Mouse (Mus musculus) limb, embryonic 14.5 days (tissue): ENCODE measurements around the gene Cldn34c2. TPM values are rescaled to one million over a fixed set of nuclear protein-coding genes. Genes with fewer than 3 reads are reported as not detected.
"Not testable (repeated sequence)": the region's sequence is repeated elsewhere in the genome, so short reads cannot be mapped to it uniquely, and the experiment has no call there.

Source experiments
- ATAC-seq: fragments of 200-750 bp; cut with Nextera tagmentation; 2 replicates; pipeline ENCODE4 v1.8.0; 2017; ENCODE audit warnings: low read depth, moderate number of reproducible peaks, moderate TSS enrichment; ENCODE audit not compliant: low FRiP score
- DNase-seq: peaks from one replicate; pipeline ENCODE4 v3.0.0-alpha.2; 2015; ENCODE audit warnings: low spot score
- H3K27ac ChIP-seq: fragments of 300-500 bp; sonication (generic); replicated peaks from 2 replicates; pipeline ENCODE4 v1.5.1; 2014; ENCODE audit warnings: low read depth, mild to moderate bottlenecking, low read length, moderate library complexity, mixed read lengths
- H3K27me3 ChIP-seq: fragments of 300-500 bp; sonication (generic); 2 replicates; pipeline ENCODE4 v1.6.1; 2014; ENCODE audit warnings: low read length, mixed read lengths; ENCODE audit not compliant: control insufficient read depth, insufficient read depth
- H3K36me3 ChIP-seq: fragments of 300-500 bp; sonication (generic); 2 replicates; pipeline ENCODE4 v1.6.1; 2014; ENCODE audit warnings: mild to moderate bottlenecking, low read length, moderate library complexity, mixed read lengths; ENCODE audit not compliant: control insufficient read depth, insufficient read depth
- H3K4me1 ChIP-seq: fragments of 300-500 bp; sonication (generic); 2 replicates; pipeline ENCODE4 v1.6.1; 2014; ENCODE audit warnings: antibody characterized with exemption, low read length, mixed read lengths; ENCODE audit not compliant: control insufficient read depth, insufficient read depth
- H3K4me2 ChIP-seq: fragments of 300-500 bp; sonication (generic); replicated peaks from 2 replicates; pipeline ENCODE4 v1.6.1; 2014; ENCODE audit warnings: low read depth, mild to moderate bottlenecking, low read length, moderate library complexity; ENCODE audit not compliant: severe bottlenecking
- H3K4me3 ChIP-seq: fragments of 300-500 bp; sonication (generic); replicated peaks from 2 replicates; pipeline ENCODE4 v1.5.1; 2014; ENCODE audit warnings: low read length
- H3K9ac ChIP-seq: fragments of 300-500 bp; sonication (generic); 2 replicates; pipeline ENCODE4 v1.6.1; 2014; ENCODE audit warnings: mild to moderate bottlenecking, low read depth, low read length, moderate library complexity; ENCODE audit not compliant: severe bottlenecking
- H3K9me3 ChIP-seq: fragments of 300-500 bp; sonication (generic); 2 replicates; pipeline ENCODE4 v1.6.1; 2016; ENCODE audit warnings: low read length; ENCODE audit not compliant: control insufficient read depth
- WGBS: fragments of 180-500 bp; shearing (Covaris S2); extraction: QIAGEN DNeasy Blood & Tissue Kit; methylation state at CpG from one replicate; pipeline ENCODE4 v1.1.7; 2014; 5-methylcytosine and 5-hydroxymethylcytosine counted together
- polyA plus RNA-seq, 2 experiments: library from polyadenylated mRNA; depleted of rRNA in 1 of 2; stranded (reverse) in 1 of 2; unstranded in 1 of 2; fragments of >200 nt; fragmentation: Nextera tagmentation in 1 of 2; extraction: Ambion mirVana in 1 of 2; gene quantifications; 2 replicates each; pipeline versions ENCODE4 v1.2.1 to v1.2.3; 2012 to 2014

Cldn34c2 gene
- polyA plus RNA-seq (2012; rRNA removed) (not detected in 2 replicates), polyA plus RNA-seq (2014; fragmentation: Nextera tagmentation; extraction: Ambion mirVana) (not detected in 2 replicates)

GRCm38 (mm10) chrX:123581400-123581799, at the start of gene Cldn34c2:
Gene Cldn34c2, plus strand, starts transcription at chrX:123581700.
- not testable (repeated sequence) for H3K4me2 ChIP-seq, H3K27me3 ChIP-seq, H3K36me3 ChIP-seq, H3K27ac ChIP-seq, H3K9me3 ChIP-seq, H3K4me1 ChIP-seq, H3K4me3 ChIP-seq, ATAC-seq, DNase-seq, H3K9ac ChIP-seq

- H3K4me2 ChIP-seq, H3K4me1 ChIP-seq, H3K36me3 ChIP-seq, H3K9ac ChIP-seq, H3K4me3 ChIP-seq, DNase-seq, H3K9me3 ChIP-seq, H3K27ac ChIP-seq, H3K27me3 ChIP-seq, ATAC-seq: not testable (repeated sequence)
- 90% methylated on average over 13 of the region's 13 CpGs for WGBS
Measured at GRCm38 (mm10) chrX:123551378-123551777, 30.1 kb upstream of the Cldn34c2 start.

- DNase-seq, H3K9me3 ChIP-seq, H3K27me3 ChIP-seq, H3K4me3 ChIP-seq, H3K4me2 ChIP-seq, H3K9ac ChIP-seq, H3K36me3 ChIP-seq, H3K27ac ChIP-seq, H3K4me1 ChIP-seq, ATAC-seq: not testable (repeated sequence)
- 94% methylated on average over 8 of the region's 12 CpGs for WGBS
Measured at GRCm38 (mm10) chrX:123612158-123612828, 30.8 kb downstream of the Cldn34c2 start.

Other genes starting within 250 kb of the Cldn34c2 start
- not detected in 2 replicates for gene Gm17467, start 123.1 kb downstream of the Cldn34c2 start, polyA plus RNA-seq (2012; rRNA removed)
- gene Gm17467, start 123.1 kb downstream of the Cldn34c2 start, polyA plus RNA-seq (2014; fragmentation: Nextera tagmentation; extraction: Ambion mirVana): not detected in 2 replicates
- not detected in 2 replicates for gene Cldn34c3, start 212.0 kb downstream of the Cldn34c2 start, polyA plus RNA-seq (2012; rRNA removed)
- gene Cldn34c3, start 212.0 kb downstream of the Cldn34c2 start, polyA plus RNA-seq (2014; fragmentation: Nextera tagmentation; extraction: Ambion mirVana): not detected in 2 replicates